Mouse (Mus musculus) left cerebral cortex, adult 2 months (tissue): ENCODE data around the gene Elovl6. TPM values are rescaled to one million over a fixed set of nuclear protein-coding genes. Genes with fewer than 3 reads are reported as not detected.

Experiments
- DNase-seq, 2 experiments: peaks; one replicate each; pipeline ENCODE4 v3.0.0; 2021 to 2022; ENCODE audit warnings: low spot score in 2 of 2, mixed read lengths in 1 of 2; ENCODE audit errors: extremely low spot score in 1 of 2
- H3K27ac ChIP-seq: fragments of 200-600 bp; 2 replicates; pipeline ENCODE4 v1.8.1; 2022
- H3K4me3 ChIP-seq: fragments of 200-600 bp; 2 replicates; pipeline ENCODE4 v1.8.1; 2022
- CTCF ChIP-seq: fragments of 200-600 bp; IDR thresholded peaks from 2 replicates; pipeline ENCODE4 v1.8.1; 2022; ENCODE audit warnings: antibody characterized with exemption, mild to moderate bottlenecking, moderate library complexity
- intact Hi-C: fragments of 180-260 bp; cut with DNase I; formaldehyde crosslinking; loops from one replicate; pipeline ENCODE4 v1.15.1; 2025
- total RNA-seq, 2 experiments: library from RNA; stranded (reverse); gene quantifications; 2 replicates each; pipeline ENCODE4 v1.2.3; 2021

Gene Elovl6
- total RNA-seq, 2 experiments from 2014 or later = 27.5 to 29.3 TPM

- no peak for DNase-seq
- intact Hi-C loops = no loop called here
- Histone ChIP-seq H3K4me3 (no peak overlapping the region), H3K27ac (no peak overlapping the region)
- no peak for TF ChIP-seq CTCF
Observed at GRCm38 (mm10) chr3:129558016-129558955, 26.1 kb downstream of the Elovl6 start.

DNA sequence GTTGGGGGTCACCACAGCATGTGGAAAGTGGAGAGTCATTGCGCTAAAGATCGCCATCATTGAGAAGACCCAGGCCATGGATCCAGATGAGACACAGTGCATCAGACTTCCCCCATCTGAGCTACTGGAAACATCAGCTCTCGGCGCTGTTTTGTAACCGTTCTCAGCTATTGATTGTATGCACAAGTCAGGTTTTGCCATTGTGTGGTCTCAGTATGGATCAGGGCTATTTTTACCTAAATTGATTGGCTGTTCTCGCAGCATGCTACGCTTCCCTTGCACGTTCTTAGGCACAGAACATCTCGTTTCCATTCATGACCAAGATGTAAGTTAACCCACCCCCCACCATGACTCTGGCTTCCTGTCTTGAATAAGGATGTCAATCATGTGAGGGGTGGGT, 27.9 kb downstream of the Elovl6 start:
- intact Hi-C loops = no loop called here
- TF ChIP-seq CTCF = no peak
- Histone ChIP-seq H3K27ac (no peak overlapping the region), H3K4me3 (no peak overlapping the region)
- DNase-seq = no peak

GRCm38 (mm10) chr3:129561011-129561410, 28.9 kb downstream of the Elovl6 start:
- no peak for TF ChIP-seq CTCF
- DNase-seq = no peak
- Histone ChIP-seq H3K4me3 (no peak overlapping the region), H3K27ac (no peak overlapping the region)
- intact Hi-C loops = no loop called here

DNA sequence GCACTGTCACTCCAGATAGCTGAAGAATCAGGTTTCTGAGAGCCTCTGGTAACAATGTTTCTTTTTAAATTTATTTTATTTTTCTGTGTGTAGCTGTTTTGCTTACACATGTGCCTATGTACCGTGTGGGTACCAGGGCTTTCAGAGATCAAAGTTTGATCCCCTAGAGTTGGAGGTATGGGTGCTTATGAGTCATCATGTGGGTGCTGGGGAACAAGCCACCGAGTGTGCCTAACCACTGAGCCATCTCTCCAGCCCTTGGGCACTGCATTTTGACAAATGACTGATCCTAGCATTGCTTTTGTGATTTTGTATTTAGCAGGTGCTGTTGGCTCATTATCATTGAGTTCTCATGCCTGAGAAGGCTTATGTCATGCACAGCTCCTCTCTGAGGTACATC, 29.7 kb downstream of the Elovl6 start:
- intact Hi-C loops = no loop called here
- TF ChIP-seq CTCF = no peak
- DNase-seq = no peak
- Histone ChIP-seq H3K4me3 (no peak overlapping the region), H3K27ac (no peak overlapping the region)

DNA sequence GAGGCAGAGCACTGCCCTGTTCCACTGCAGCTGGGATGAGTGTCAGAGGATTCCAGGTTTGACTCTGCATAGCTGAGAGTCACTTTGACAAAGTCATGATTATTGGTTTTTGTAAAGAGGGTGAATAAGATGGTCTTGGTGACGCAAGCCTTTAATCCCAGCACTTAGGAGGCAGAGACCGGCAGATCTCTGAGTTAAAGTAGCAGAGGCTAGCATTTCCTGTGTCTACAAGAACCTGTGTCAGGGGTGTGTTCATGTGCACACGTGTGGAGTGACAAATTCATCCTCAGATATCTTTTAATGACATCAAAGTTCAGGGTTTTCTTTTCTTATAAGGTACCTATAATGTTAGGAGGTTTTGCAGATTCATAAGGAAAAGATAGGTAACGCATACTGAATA, 30.3 kb downstream of the Elovl6 start:
- no peak for DNase-seq
- no peak overlapping the region for H3K4me3 ChIP-seq
- no peak overlapping the region for H3K27ac ChIP-seq
- intact Hi-C loops = no loop called here
- no peak for TF ChIP-seq CTCF

- Histone ChIP-seq H3K4me3 (no peak overlapping the region), H3K27ac (no peak overlapping the region)
- TF ChIP-seq CTCF = no peak
- no peak for DNase-seq
- intact Hi-C loops = no loop called here
Observed at GRCm38 (mm10) chr3:129563807-129564206, 31.7 kb downstream of the Elovl6 start.

- TF ChIP-seq CTCF = no peak
- no peak for DNase-seq
- H3K27ac ChIP-seq = no peak overlapping the region
- H3K4me3 ChIP-seq = no peak overlapping the region
- intact Hi-C loops = no loop called here
Observed at GRCm38 (mm10) chr3:129564852-129565251, 32.7 kb downstream of the Elovl6 start.

GRCm38 (mm10) chr3:129565458-129565857, 33.3 kb downstream of the Elovl6 start:
- TF ChIP-seq CTCF = no peak
- Histone ChIP-seq H3K27ac (no peak overlapping the region), H3K4me3 (no peak overlapping the region)
- no peak for DNase-seq
- intact Hi-C loops = no loop called here

DNA sequence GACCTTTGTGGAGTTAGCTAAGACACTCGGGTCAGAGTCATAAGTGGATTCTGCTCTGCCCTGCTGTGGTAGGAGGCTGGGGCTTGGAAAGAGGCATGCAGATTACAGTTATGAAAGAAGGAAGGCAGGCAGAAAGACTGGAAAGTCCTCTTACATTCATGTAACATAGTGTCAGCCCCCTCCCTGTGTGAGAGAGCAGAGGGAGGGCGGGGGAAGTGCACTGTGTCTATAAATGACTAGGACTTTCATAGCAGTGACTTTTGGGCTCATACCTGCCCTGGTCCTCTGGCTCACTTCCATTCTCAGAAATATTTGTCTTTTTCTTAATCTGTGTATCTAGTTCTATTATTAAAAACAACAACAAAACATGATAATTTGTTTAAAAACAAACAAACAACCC, 33.9 kb downstream of the Elovl6 start:
- TF ChIP-seq CTCF = no peak
- DNase-seq = no peak
- intact Hi-C loops = no loop called here
- Histone ChIP-seq H3K4me3 (no peak overlapping the region), H3K27ac (no peak overlapping the region)

- no peak for DNase-seq
- H3K4me3 ChIP-seq = no peak overlapping the region
- TF ChIP-seq CTCF = no peak
- no peak overlapping the region for H3K27ac ChIP-seq
- intact Hi-C loops = no loop called here
Observed at GRCm38 (mm10) chr3:129566876-129567275, 34.7 kb downstream of the Elovl6 start.

DNA sequence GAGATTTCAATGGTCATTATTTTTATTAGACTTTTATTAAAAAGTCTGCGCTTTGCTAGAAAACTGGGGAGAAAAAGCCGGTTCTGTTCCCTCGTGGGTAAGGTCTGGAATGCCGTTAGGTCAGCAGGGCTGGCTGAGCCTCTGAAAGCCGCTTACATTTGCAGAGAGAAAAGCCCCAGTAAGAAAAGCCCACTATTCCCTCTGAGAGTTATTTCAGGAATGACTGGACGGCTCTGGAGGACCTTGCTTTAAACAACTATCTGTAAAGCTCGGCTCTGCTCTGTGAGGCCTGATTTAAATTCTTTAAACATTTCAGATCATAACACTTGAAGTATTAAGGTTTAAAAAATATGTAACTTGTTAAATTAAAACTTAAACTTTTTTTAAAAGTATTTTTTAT, 36.4 kb downstream of the Elovl6 start:
- intact Hi-C loops = no loop called here
- Histone ChIP-seq H3K27ac (no peak overlapping the region), H3K4me3 (no peak overlapping the region)
- no peak for DNase-seq
- TF ChIP-seq CTCF = no peak

DNA sequence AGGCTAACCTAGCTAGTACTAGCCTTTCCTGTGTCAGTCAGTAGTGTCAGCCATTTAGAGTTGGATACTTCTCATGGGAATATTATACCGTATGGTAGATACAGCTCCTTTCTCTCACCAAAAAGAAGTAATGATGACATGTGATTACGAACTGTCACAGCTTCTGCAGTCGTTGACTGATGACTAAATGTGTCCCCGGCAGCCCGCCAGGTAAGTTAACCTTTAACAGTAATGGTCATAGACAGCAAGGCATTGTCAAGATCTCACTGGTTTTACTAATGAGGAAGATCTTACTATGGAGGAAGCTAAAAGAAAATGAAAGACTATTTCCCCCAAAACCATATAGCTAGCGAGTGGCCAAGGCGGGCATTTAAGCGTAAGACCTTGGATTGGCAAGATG, 38.8 kb downstream of the Elovl6 start:
- Histone ChIP-seq H3K27ac (no peak overlapping the region), H3K4me3 (no peak overlapping the region)
- no peak for DNase-seq
- intact Hi-C loops = no loop called here
- no peak for TF ChIP-seq CTCF

DNA sequence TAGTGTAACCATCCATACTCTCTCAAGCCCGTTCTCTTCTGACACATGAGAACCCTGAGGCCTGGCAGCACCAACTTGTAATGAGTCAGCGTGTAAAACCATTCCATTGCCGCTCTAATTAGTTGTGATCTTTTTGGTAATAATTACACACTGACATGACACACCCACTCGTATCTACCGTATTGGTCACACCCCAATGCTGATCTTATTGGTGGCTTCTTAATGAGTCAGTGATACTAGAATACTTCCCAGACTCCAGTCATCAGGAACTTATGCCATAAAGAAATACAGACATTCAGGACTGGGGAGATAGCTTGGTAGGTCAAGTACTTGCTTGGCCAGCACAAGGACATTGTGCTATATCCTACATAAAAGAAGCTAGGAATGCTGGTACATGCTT, 39.5 kb downstream of the Elovl6 start:
- Histone ChIP-seq H3K4me3 (no peak overlapping the region), H3K27ac (no peak overlapping the region)
- TF ChIP-seq CTCF = no peak
- intact Hi-C loops = no loop called here
- DNase-seq = no peak
